Mouse (Mus musculus) small intestine, adult 2 months (tissue): Measurements from ENCODE around the gene Gm11213.

Experiments used
- CTCF ChIP-seq: fragments of 200-500 bp; IDR thresholded peaks from 2 replicates; pipeline ENCODE4 v1.5.1; 2012; ENCODE audit warnings: low read depth, mild to moderate bottlenecking, control low read depth, inconsistent platforms, low read length, moderate library complexity, mixed read lengths; ENCODE audit not compliant: insufficient replicate concordance, insufficient read length; ENCODE audit errors: extremely low read depth
- POLR2A ChIP-seq: fragments of 200-500 bp; IDR thresholded peaks from 2 replicates; pipeline ENCODE4 v1.6.1; 2012; ENCODE audit warnings: low read depth, mild to moderate bottlenecking, control low read depth, inconsistent platforms, low read length, moderate library complexity

DNA sequence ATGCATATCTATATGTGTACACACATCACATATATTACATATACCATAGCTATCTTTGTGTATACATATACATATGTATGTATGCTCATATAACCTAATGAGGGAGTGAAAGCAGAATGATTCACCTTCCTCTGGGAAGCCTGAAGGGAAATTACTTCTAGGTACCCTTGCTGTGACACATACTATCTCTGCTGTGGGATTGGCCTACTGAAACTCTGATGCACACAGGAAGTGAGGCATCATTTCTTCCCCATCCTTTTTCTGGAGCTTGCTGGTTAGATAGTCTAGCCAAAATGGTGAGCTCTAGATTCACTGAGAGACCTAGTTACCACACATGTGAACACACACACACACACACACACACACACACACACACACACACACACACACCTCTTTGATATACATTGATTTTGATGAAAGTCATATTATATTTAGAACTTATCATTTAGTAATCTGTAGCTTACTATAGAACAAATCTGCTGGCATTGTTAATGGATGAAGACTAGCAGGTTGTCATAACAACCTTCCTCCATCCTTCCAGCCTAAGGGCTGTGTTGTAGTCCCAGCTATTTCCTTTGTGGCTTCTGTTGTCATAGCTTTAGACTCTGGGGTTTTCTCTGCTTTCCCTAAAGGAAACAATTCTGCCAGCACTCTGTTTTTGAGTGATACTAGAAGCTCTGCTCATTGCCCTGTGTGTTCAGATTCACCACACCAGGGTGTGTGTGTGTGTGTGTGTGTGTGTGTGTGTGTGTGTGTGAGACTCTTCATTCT is 39.1 kb upstream of the Gm11213 start:
- no peak for TF ChIP-seq CTCF
- no peak for TF ChIP-seq POLR2A
